Mouse (Mus musculus): Measurements from ENCODE around the gene Pnpla7. TPM values are rescaled to one million over a fixed set of nuclear protein-coding genes. Genes with fewer than 3 reads are reported as not detected.

Pnpla7 gene
- total and polyA plus RNA-seq, 3 experiments, result 18.5 to 26.1 (median 23.4) TPM

- DNase-seq (ENCODE audit: extremely low read depth), result no peak
- H3K9ac ChIP-seq (ENCODE audit: insufficient read depth, low read depth), result no peak overlapping the region
- no peaks in the 10 kb centered on the region for H3K79me2 ChIP-seq (replicated peaks; ENCODE audit: control insufficient read depth, extremely low read depth, insufficient read depth, poor library complexity, severe bottlenecking)
- H3K9me3 ChIP-seq (replicated peaks; ENCODE audit: low read length), result no peaks in the 10 kb centered on the region
- TF ChIP-seq SIN3A (IDR thresholded peaks at IDR 0.05; ENCODE audit: low read length) (no peak), CHD1 (IDR thresholded peaks at IDR 0.05; ENCODE audit: low read depth, low read length) (no peak), MXI1 (IDR thresholded peaks at IDR 0.05; ENCODE audit: low read depth, low read length) (no peak), NELFE (IDR thresholded peaks at IDR 0.05; ENCODE audit: low read depth, low read length) (no peak), POLR2A (IDR thresholded peaks at IDR 0.05; ENCODE audit: low read depth, low read length) (no peak), MAX (IDR thresholded peaks at IDR 0.05; ENCODE audit: low read length) (no peak), TBP (conservative IDR thresholded peaks at IDR 0.05; ENCODE audit: low read depth, low read length) (no peak), IRF4 (IDR thresholded peaks at IDR 0.05; ENCODE audit: low read depth, low read length) (no peak), SMC3 (IDR thresholded peaks at IDR 0.05; ENCODE audit: low read depth, low read length) (peak; percentile 28; the same call in 1 of the 2 replicates), HCFC1 (IDR thresholded peaks at IDR 0.05; ENCODE audit: low read depth, low read length) (no peak), TCF12 (IDR thresholded peaks at IDR 0.05; ENCODE audit: low read depth, low read length) (no peak), ZNF384 (IDR thresholded peaks at IDR 0.05; ENCODE audit: low read depth, low read length) (no peak), ELF1 (IDR thresholded peaks at IDR 0.05; ENCODE audit: low read depth, low read length) (no peak), MEF2A (IDR thresholded peaks at IDR 0.05; ENCODE audit: borderline replicate concordance, low read depth, low read length) (no peak), JUND (conservative IDR thresholded peaks at IDR 0.05; ENCODE audit: low read depth, low read length) (no peak), RAD21 (IDR thresholded peaks at IDR 0.05; ENCODE audit: low read depth, low read length) (peak; percentile 44), USF2 (conservative IDR thresholded peaks at IDR 0.05; ENCODE audit: low read depth, low read length) (no peak), PAX5 (IDR thresholded peaks at IDR 0.05; ENCODE audit: low read length) (no peak), JUN (IDR thresholded peaks at IDR 0.05; ENCODE audit: insufficient read depth, low read depth, low read length) (no peak), CTCF (conservative IDR thresholded peaks at IDR 0.05 in 1 of 2, IDR thresholded peaks at IDR 0.05 in 1 of 2; ENCODE audit: low read depth in 2 of 2, low read length in 2 of 2) (peak in 1 of 2 experiments; percentile 50; a peak in 2 of 4 replicates), UBTF (IDR thresholded peaks at IDR 0.05; ENCODE audit: low read depth, low read length) (no peak)
- H3K27me3 ChIP-seq (replicated peaks), result no peaks in the 10 kb centered on the region
- H3K4me2 ChIP-seq (ENCODE audit: insufficient read depth, low read depth, poor library complexity, severe bottlenecking), result no peak overlapping the region
- H3K4me3 ChIP-seq (replicated peaks in 1 of 3; ENCODE audit: low read depth in 2 of 3, low read length in 2 of 3, poor library complexity in 1 of 3), result no peak overlapping the region
- in situ Hi-C loops (cut with MboI; ENCODE audit: low pct_ligation_motif_present, low pct_unique_long_range_greater_than_20kb, low sequenced_read_pairs), result loop anchor here (5.0 kb wide), 1 partner anchor 63 kb away; no protein-coding TSS in a partner anchor
- H3K27ac ChIP-seq (ENCODE audit: insufficient read depth, low read depth), result no peak overlapping the region
- H3K4me1 ChIP-seq (ENCODE audit: control insufficient read depth in 1 of 2, insufficient read depth in 2 of 2), result peaks cover 9 to 36% of the 10 kb centered on the region in 2 experiments
- dilution Hi-C loops (cut with MboI; ENCODE audit: extremely low pct_ligation_motif_present, extremely low pct_unique_long_range_greater_than_20kb, low sequenced_read_pairs), result no loop called here
- peaks cover 0 to 6% of the 10 kb centered on the region in 2 experiments for H3K36me3 ChIP-seq (replicated peaks in 1 of 2; ENCODE audit: control insufficient read depth in 1 of 2, insufficient read depth in 1 of 2, low read length in 1 of 2)
These were observed 123.1 kb downstream of the Pnpla7 start for GRCm38 (mm10) chr2:25098956-25099355.

GRCm38 (mm10) chr2:25099703-25100102 lies 123.9 kb downstream of the Pnpla7 start:
- H3K4me3 ChIP-seq (replicated peaks in 1 of 3; ENCODE audit: low read depth in 2 of 3, low read length in 2 of 3, poor library complexity in 1 of 3), result no peak overlapping the region
- DNase-seq (ENCODE audit: extremely low read depth), result no peak
- in situ Hi-C loops (cut with MboI; ENCODE audit: low pct_ligation_motif_present, low pct_unique_long_range_greater_than_20kb, low sequenced_read_pairs), result loop anchor here (5.0 kb wide), 1 partner anchor 63 kb away; no protein-coding TSS in a partner anchor
- no peaks in the 10 kb centered on the region for H3K27me3 ChIP-seq (replicated peaks)
- H3K9me3 ChIP-seq (replicated peaks; ENCODE audit: low read length), result no peaks in the 10 kb centered on the region
- peaks cover 6 to 28% of the 10 kb centered on the region in 2 experiments for H3K4me1 ChIP-seq (ENCODE audit: control insufficient read depth in 1 of 2, insufficient read depth in 2 of 2)
- peaks cover 0 to 6% of the 10 kb centered on the region in 2 experiments for H3K36me3 ChIP-seq (replicated peaks in 1 of 2; ENCODE audit: control insufficient read depth in 1 of 2, insufficient read depth in 1 of 2, low read length in 1 of 2)
- H3K4me2 ChIP-seq (ENCODE audit: insufficient read depth, low read depth, poor library complexity, severe bottlenecking), result no peak overlapping the region
- TF ChIP-seq CHD2 (IDR thresholded peaks at IDR 0.05; ENCODE audit: low read length) (no peak), RCOR1 (conservative IDR thresholded peaks at IDR 0.05; ENCODE audit: low read depth, low read length) (no peak), E2F4 (IDR thresholded peaks at IDR 0.05; ENCODE audit: insufficient replicate concordance, low read depth, low read length) (no peak), EP300 (IDR thresholded peaks at IDR 0.05; ENCODE audit: low read length) (no peak), USF1 (IDR thresholded peaks at IDR 0.05; ENCODE audit: low read depth, low read length) (no peak), MAX (IDR thresholded peaks at IDR 0.05; ENCODE audit: low read length) (no peak), ZMIZ1 (IDR thresholded peaks at IDR 0.05; ENCODE audit: low read depth, low read length) (no peak), IRF4 (IDR thresholded peaks at IDR 0.05; ENCODE audit: low read depth, low read length) (no peak), ZC3H11A (IDR thresholded peaks at IDR 0.05; ENCODE audit: low read depth, low read length) (no peak), POLR2AphosphoS2 (IDR thresholded peaks at IDR 0.05; ENCODE audit: low read depth, low read length) (no peak), KAT2A (IDR thresholded peaks at IDR 0.05; ENCODE audit: insufficient replicate concordance, low read length) (no peak), PAX5 (IDR thresholded peaks at IDR 0.05; ENCODE audit: low read length) (no peak), SIN3A (IDR thresholded peaks at IDR 0.05; ENCODE audit: low read length) (no peak)
- no peak overlapping the region for H3K27ac ChIP-seq (ENCODE audit: insufficient read depth, low read depth)
- H3K79me2 ChIP-seq (replicated peaks; ENCODE audit: control insufficient read depth, extremely low read depth, insufficient read depth, poor library complexity, severe bottlenecking), result no peaks in the 10 kb centered on the region
- H3K9ac ChIP-seq (ENCODE audit: insufficient read depth, low read depth), result no peak overlapping the region
- dilution Hi-C loops (cut with MboI; ENCODE audit: extremely low pct_ligation_motif_present, extremely low pct_unique_long_range_greater_than_20kb, low sequenced_read_pairs), result no loop called here
